Mouse (Mus musculus) embryo, embryonic 9.5 days (tissue): Measurements from ENCODE around the gene Ccdc107.

Source experiments
- DNase-seq: peaks from one replicate; pipeline ENCODE4 v3.0.0-alpha.2; 2017; ENCODE audit errors: extremely low spot score

Ccdc107 gene

GRCm38 (mm10) chr4:43511675-43512454, 19.2 kb downstream of the Ccdc107 start:
- DNase-seq: no peak

GRCm38 (mm10) chr4:43512653-43513052, 20.0 kb downstream of the Ccdc107 start:
- DNase-seq: no peak

GRCm38 (mm10) chr4:43513300-43513699, 20.6 kb downstream of the Ccdc107 start:
- no peak for DNase-seq

GRCm38 (mm10) chr4:43513791-43514190, 21.1 kb downstream of the Ccdc107 start:
- DNase-seq: no peak

- no peak for DNase-seq
Measured at GRCm38 (mm10) chr4:43515764-43516708, 23.3 kb downstream of the Ccdc107 start.

- DNase-seq: peak; percentile 58
Measured at GRCm38 (mm10) chr4:43519551-43519950, 26.9 kb downstream of the Ccdc107 start.

- DNase-seq: peak; percentile 91
Measured at GRCm38 (mm10) chr4:43519956-43520355, 27.3 kb downstream of the Ccdc107 start.

- no peak for DNase-seq
Measured at GRCm38 (mm10) chr4:43527880-43528279, 35.2 kb downstream of the Ccdc107 start.

GRCm38 (mm10) chr4:43528487-43528886, 35.8 kb downstream of the Ccdc107 start:
- no peak for DNase-seq

- no peak for DNase-seq
Measured at GRCm38 (mm10) chr4:43530081-43530501, 37.4 kb downstream of the Ccdc107 start.

- DNase-seq: peak; percentile 68
Measured at GRCm38 (mm10) chr4:43530581-43530980, 37.9 kb downstream of the Ccdc107 start.

GRCm38 (mm10) chr4:43533270-43533669, 40.6 kb downstream of the Ccdc107 start:
- no peak for DNase-seq

- no peak for DNase-seq
Measured at GRCm38 (mm10) chr4:43535628-43536027, 42.9 kb downstream of the Ccdc107 start.

GRCm38 (mm10) chr4:43536031-43536430, 43.3 kb downstream of the Ccdc107 start:
- no peak for DNase-seq

GRCm38 (mm10) chr4:43542044-43542443, 49.3 kb downstream of the Ccdc107 start:
- DNase-seq: no peak
